Mouse (Mus musculus) neural tube, embryonic 14.5 days (tissue): ENCODE data around the gene Wdr60. TPM values are rescaled to one million over a fixed set of nuclear protein-coding genes. Genes with fewer than 3 reads are reported as not detected.

ENCODE experiments used
- ATAC-seq: fragments of 200-750 bp; cut with Nextera tagmentation; 2 replicates; pipeline ENCODE4 v1.8.0; 2017; ENCODE audit warnings: low read depth, mild to moderate bottlenecking, moderate TSS enrichment, moderate library complexity
- H3K27ac ChIP-seq: fragments of 300-500 bp; sonication (generic); 2 replicates; pipeline ENCODE4 v1.5.1; 2014; ENCODE audit warnings: low read depth, mild to moderate bottlenecking, control low read depth, low read length, moderate library complexity, mixed read lengths
- H3K27me3 ChIP-seq: fragments of 300-500 bp; sonication (generic); 2 replicates; pipeline ENCODE4 v1.6.1; 2014; ENCODE audit warnings: low read length; ENCODE audit not compliant: control insufficient read depth, insufficient read depth
- H3K36me3 ChIP-seq: fragments of 300-500 bp; sonication (generic); 2 replicates; pipeline ENCODE4 v1.6.1; 2014; ENCODE audit warnings: low read length, mixed read lengths; ENCODE audit not compliant: control insufficient read depth, insufficient read depth
- H3K4me1 ChIP-seq: fragments of 300-500 bp; sonication (generic); 2 replicates; pipeline ENCODE4 v1.6.1; 2014; ENCODE audit warnings: low read length; ENCODE audit not compliant: control insufficient read depth, insufficient read depth
- H3K4me2 ChIP-seq: fragments of 300-500 bp; sonication (generic); 2 replicates; pipeline ENCODE4 v1.6.1; 2014; ENCODE audit warnings: mild to moderate bottlenecking, low read depth, low read length, control low read depth
- H3K4me3 ChIP-seq: fragments of 300-500 bp; sonication (generic); 2 replicates; pipeline ENCODE4 v1.5.1; 2014; ENCODE audit warnings: low read depth, low read length, control low read depth, mixed read lengths
- H3K9ac ChIP-seq: fragments of 300-500 bp; sonication (generic); replicated peaks from 2 replicates; pipeline ENCODE4 v1.6.1; 2014; ENCODE audit warnings: low read depth, mild to moderate bottlenecking, control low read depth, low read length, mixed read lengths
- H3K9me3 ChIP-seq: fragments of 300-500 bp; sonication (generic); 2 replicates; pipeline ENCODE4 v1.6.1; 2016; ENCODE audit warnings: low read length; ENCODE audit not compliant: control insufficient read depth
- WGBS: fragments of 180-500 bp; shearing (Covaris S2); extraction: QIAGEN DNeasy Blood & Tissue Kit; methylation state at CpG from one replicate; pipeline ENCODE4 v1.1.7; 2014; 5-methylcytosine and 5-hydroxymethylcytosine counted together
- polyA plus RNA-seq: library from polyadenylated mRNA; unstranded; fragments of >200 nt; fragmentation: Nextera tagmentation; extraction: Ambion mirVana; gene quantifications from 2 replicates; pipeline ENCODE4 v1.2.1, GENCODE M21; 2014

The Wdr60 gene
- polyA plus RNA-seq, 1 experiment from 2014 or later: 25.4 TPM

- Histone ChIP-seq H3K27me3 (no peaks in the 10 kb centered on the region), H3K9me3 (no peaks in the 10 kb centered on the region), H3K9ac (no peak overlapping the region), H3K4me1 (no peaks in the 10 kb centered on the region), H3K27ac (no peak overlapping the region), H3K4me3 (no peak overlapping the region), H3K4me2 (no peak overlapping the region), H3K36me3 (no peaks in the 10 kb centered on the region)
- no peak for ATAC-seq
Observed at GRCm38 (mm10) chr12:116182376-116182775, 80.4 kb downstream of the Wdr60 start.

- 78% methylated on average over 4 of the region's 4 CpGs for WGBS
- Histone ChIP-seq H3K27ac (no peak overlapping the region), H3K27me3 (no peaks in the 10 kb centered on the region), H3K4me1 (no peaks in the 10 kb centered on the region), H3K4me2 (no peak overlapping the region), H3K9ac (no peak overlapping the region), H3K4me3 (no peak overlapping the region), H3K9me3 (no peaks in the 10 kb centered on the region), H3K36me3 (no peaks in the 10 kb centered on the region)
- ATAC-seq: no peak
Observed at GRCm38 (mm10) chr12:116181436-116182050, 81.3 kb downstream of the Wdr60 start.

DNA sequence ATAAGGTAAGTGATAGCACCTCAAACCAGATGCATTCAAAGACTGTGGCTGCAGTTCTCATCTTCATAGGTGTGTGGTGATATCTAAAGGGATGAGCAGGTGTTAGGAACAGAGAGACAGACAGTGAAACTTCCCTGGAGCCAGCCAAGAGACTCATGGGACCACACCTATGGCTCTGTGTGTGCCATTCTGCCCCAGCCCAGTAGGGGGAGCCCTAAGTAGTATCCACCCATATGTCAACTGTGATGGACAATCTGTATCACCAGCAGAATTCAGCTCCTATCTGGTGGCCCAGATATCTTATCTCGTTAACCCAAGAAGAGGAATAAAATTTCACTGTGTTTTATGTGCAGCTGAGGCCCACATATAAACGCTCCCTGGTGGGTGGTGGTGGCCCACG lies 85.9 kb downstream of the Wdr60 start:
- no peak overlapping the region for H3K4me3 ChIP-seq
- H3K4me1 ChIP-seq: no peaks in the 10 kb centered on the region
- no peak for ATAC-seq
- H3K36me3 ChIP-seq: no peaks in the 10 kb centered on the region
- 90% methylated on average over 3 of the region's 3 CpGs for WGBS
- H3K4me2 ChIP-seq: no peak overlapping the region
- no peak overlapping the region for H3K9ac ChIP-seq
- H3K9me3 ChIP-seq: no peaks in the 10 kb centered on the region
- H3K27me3 ChIP-seq: no peaks in the 10 kb centered on the region
- H3K27ac ChIP-seq: no peak overlapping the region

DNA sequence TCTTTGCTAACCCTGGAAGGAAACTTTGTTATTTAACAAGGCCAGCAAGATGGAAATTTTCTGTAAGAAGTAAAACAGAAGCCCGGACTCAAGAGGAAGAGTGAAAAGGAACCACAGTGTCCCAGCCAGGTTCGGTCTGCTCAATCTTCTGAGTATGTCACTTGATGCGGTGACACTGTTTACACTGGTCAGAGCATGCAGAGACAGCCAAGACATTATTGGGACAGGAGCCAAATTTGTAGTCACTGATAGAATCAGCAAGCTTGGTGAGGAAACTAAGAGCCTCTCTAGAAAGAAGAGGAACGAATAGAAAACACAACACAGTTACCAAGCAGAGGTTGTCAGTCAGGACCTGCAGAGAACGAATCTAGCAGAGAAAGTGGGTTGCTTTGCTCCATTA lies 93.2 kb downstream of the Wdr60 start:
- Histone ChIP-seq H3K9ac (no peak overlapping the region), H3K27me3 (no peaks in the 10 kb centered on the region), H3K4me2 (no peak overlapping the region), H3K4me3 (no peak overlapping the region), H3K9me3 (no peaks in the 10 kb centered on the region), H3K27ac (no peak overlapping the region), H3K4me1 (no peaks in the 10 kb centered on the region), H3K36me3 (no peaks in the 10 kb centered on the region)
- no peak for ATAC-seq
- 84% methylated on average over 5 of the region's 5 CpGs for WGBS

GRCm38 (mm10) chr12:116165368-116165767 lies 97.5 kb downstream of the Wdr60 start:
- Histone ChIP-seq H3K9ac (no peak overlapping the region), H3K27ac (no peak overlapping the region), H3K27me3 (no peaks in the 10 kb centered on the region), H3K4me1 (no peaks in the 10 kb centered on the region), H3K9me3 (no peaks in the 10 kb centered on the region), H3K4me2 (no peak overlapping the region), H3K36me3 (no peaks in the 10 kb centered on the region), H3K4me3 (no peak overlapping the region)
- ATAC-seq: no peak

DNA sequence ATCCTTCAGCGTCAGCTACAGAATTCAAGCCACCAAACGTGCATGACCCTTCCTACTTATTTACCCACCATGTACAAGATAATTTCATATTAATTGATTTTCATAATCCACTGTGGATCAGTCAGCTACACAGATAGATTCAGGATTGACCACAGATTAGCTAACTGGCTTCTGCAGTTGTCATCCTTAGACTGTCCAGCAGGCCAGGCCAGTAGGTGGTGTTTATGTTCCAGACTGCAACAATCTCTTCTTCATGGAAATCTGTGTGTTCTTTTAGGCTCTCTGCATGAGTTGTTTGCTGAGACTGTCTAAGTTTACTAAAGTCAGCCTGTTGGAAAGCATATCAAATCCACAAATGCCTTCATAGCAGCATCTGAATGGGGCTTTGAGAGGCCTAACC lies 103.1 kb downstream of the Wdr60 start:
- Histone ChIP-seq H3K9ac (no peak overlapping the region), H3K4me3 (no peak overlapping the region), H3K4me1 (no peaks in the 10 kb centered on the region), H3K9me3 (no peaks in the 10 kb centered on the region), H3K4me2 (no peak overlapping the region), H3K36me3 (no peaks in the 10 kb centered on the region), H3K27ac (no peak overlapping the region), H3K27me3 (no peaks in the 10 kb centered on the region)
- no peak for ATAC-seq
- WGBS: 92% methylated on average over 2 of the region's 2 CpGs

DNA sequence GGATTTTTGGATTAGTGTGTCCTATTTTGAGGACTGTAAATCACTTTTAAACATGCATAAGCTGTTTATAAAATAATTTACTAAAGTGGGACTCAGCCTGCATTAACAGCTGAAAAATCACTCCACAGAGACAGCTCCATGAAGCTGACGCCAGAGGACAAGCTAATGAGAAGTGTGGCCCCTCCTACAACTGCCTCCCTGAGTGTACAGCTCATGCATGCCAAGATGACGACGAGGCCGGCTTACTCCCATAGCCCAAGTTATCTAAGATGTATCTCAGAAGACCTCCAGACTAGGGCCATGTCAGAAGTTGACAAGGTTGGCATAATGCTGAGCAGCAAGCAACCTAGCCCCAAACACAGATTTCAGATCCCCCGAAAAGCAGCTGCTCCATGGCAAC lies 103.6 kb downstream of the Wdr60 start:
- Histone ChIP-seq H3K4me3 (no peak overlapping the region), H3K4me1 (no peaks in the 10 kb centered on the region), H3K36me3 (no peaks in the 10 kb centered on the region), H3K27me3 (no peaks in the 10 kb centered on the region), H3K4me2 (no peak overlapping the region), H3K9me3 (no peaks in the 10 kb centered on the region), H3K9ac (no peak overlapping the region), H3K27ac (no peak overlapping the region)
- 89% methylated on average over 5 of the region's 5 CpGs for WGBS
- no peak for ATAC-seq

- Histone ChIP-seq H3K27me3 (no peaks in the 10 kb centered on the region), H3K4me3 (no peak overlapping the region), H3K4me1 (no peaks in the 10 kb centered on the region), H3K9ac (no peak overlapping the region), H3K4me2 (no peak overlapping the region), H3K9me3 (no peaks in the 10 kb centered on the region), H3K27ac (no peak overlapping the region), H3K36me3 (no peaks in the 10 kb centered on the region)
- WGBS: 72% methylated on average over 7 of the region's 7 CpGs
- peak; percentile 74; the same call in 1 of the 2 replicates for ATAC-seq
Observed at GRCm38 (mm10) chr12:116156792-116157532, 105.9 kb downstream of the Wdr60 start.
